Mouse (Mus musculus): Measurements from ENCODE around the gene H3f3b.
"Not testable (repeated sequence)": the region's sequence is repeated elsewhere in the genome, so short reads cannot be mapped to it uniquely, and the experiment has no call there.

H3f3b gene

DNA sequence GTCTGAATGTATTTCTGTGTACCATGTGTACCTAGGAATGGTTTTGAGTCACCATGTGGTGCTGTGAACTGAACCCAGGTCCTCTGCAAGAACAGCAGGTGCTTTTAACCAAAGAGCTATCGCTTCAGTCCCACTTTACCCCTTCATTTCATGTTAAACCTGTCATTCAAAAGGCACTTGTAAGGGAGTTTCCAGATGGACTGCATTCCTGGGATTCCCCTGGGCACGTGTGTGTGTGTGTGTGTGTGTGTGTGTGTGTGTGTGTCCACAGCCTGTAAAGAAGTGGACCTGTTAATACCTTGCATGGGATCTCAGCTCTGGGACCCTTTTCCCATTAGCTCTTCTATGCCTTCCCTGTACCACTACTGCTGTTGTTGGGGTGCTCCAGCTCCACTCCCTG, 21.8 kb upstream of the H3f3b start:
- DNase-seq (ENCODE audit: extremely low spot score) = no peak

DNA sequence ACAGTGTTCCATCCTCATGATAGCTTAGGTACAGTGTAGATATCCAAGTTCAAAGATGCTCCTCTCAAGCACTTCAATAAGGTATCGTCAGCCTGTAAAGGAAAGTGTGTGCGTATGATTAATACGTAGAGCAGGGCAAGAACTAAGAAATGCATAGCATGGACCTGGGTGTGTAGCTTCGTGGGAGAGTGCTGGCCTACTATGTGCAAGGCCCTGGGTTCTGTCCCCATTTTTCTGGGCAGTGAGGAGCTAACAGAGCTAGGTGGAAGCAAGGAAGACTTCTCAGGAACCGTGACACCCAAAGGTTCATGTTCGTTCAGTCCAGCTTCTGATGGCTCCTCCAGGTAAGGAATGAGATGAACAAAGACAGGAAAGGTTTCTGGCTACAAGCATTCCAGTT, 17.4 kb upstream of the H3f3b start:
- no peak for DNase-seq (ENCODE audit: extremely low spot score)

DNA sequence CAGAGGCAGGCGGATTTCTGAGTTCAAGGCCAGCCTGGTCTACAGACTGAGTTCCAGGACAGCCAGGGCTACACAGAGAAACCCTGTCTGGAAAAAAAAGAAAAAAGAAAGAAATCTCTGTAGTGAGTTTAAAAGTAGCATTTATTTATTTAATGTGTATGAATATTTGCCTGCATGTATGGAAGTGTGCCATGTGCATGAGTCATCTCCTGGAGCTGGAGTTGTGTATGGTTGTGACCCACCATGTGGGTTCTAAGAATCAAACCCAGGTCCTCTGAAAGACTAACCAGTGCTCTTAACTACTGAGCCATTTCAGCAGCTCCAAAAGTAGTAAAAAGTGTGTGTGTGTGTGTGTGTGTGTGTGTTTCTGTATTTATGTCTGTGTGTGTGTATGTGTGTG, 15.5 kb upstream of the H3f3b start:
- DNase-seq (ENCODE audit: extremely low spot score) = no peak

DNA sequence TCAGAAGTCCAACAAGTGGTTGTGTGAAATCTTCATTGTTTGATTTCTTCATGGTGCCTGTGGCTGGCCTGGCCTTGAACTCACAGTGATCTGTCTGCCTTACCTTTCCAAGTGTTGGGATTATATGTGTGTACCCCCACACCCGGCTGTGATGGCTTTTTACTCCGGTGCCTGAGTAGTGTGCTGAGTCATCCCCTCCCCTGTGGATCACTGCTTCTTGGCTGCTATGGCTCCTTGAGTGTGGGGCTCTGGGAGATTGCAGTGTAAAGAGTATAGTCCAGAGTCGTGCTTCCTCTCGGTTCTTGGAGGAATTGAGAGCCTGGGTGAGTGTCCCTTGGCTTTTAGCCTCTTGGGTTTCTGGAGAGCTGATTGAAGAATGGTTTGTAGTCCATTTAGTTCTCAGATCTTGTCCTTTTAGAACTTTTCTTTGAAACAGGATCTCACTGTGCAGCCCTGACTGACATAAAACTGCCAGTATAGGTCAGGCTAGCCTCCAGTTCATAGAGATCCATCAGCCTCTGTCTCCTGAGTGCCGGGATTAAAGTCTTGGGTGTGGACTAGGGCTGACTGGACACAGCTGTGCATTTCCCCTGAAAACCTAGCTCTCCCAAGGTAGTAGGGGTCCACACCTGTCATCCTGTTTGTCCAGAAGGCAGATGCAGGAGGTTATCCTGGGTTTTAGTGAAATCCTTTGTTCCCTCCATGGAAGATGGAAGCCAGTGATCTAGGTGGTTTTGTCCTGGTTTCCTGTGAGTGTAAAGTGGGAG, 14.8 kb upstream of the H3f3b start:
- DNase-seq (ENCODE audit: extremely low spot score) = no peak

DNA sequence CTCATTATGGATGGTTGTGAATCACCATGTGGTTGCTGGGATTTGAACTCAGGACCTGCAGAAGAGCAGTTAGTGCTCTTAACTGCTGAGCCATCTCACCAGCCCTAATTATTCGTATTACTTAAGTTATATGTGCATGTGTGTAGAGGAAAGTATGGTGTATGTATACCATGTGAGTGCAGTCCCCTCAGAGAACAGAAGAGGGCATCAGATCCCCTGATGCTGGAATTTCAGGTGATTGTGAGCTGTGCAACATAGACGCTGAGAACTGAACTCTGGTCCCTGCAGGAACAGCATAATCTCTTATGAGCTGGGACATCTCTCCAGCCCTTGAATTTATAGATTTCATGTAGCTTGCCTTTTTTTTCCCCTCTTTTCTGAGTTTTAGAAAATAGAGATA, 14.1 kb upstream of the H3f3b start:
- DNase-seq (ENCODE audit: extremely low spot score) = no peak

DNA sequence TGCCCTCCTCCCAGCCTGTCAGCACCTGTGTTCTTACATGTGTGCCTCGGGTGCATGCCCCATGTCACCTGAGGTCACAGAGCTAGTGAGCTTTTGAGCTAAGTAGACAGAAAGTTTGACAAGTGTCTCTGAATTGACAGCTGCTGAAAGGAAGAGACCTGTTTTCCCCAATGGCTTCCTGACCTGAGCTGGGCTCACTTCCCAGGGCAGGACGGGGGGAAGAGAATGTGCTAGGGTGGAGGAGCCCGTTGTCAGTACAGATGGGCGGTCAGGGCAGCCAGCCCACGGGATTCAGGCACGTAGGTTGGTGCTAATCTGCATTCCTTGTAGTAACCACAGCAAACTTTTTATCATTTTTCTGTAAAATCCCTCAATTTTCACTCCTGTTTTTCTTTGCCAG, 12.8 kb upstream of the H3f3b start:
- no peak for DNase-seq (ENCODE audit: extremely low spot score)

DNA sequence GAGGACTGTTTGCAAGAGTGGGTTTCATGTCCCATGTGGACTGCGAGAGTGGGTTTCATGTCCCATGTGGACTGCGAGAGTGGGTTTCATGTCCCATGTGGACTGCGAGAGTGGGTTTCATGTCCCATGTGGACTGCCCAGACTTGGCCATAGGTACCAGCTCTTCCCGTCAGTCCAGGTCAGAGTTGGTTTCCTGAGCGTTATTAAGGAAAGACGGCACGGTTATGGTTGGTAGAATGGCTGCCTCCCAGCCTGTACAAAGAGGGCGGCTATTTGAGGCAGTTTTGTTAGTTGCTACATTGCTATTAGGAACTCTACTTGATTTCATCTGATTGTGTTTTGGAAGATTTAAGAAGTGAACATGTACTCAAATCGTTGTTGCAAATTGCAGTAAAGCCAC, 10.1 kb upstream of the H3f3b start:
- DNase-seq (ENCODE audit: extremely low spot score) = no peak

DNA sequence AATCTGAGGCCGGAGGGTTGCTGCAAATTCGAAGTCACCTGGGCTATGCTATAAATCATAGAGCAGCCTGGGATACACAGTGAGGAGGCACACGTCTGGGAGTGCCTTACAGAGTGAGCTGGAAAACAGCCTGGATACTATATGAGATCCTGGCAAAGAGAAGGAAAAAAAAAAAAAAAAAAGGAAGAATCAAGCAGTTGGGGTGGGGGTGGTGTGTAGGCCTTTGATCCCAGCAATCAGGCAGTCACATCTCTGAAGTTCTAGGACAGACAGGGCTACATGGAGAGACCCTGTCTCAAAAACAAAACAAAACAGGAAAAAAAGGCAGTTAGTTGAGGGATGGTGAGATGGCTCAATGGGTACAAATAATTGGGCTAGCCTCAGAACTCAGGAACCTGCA, 8.9 kb upstream of the H3f3b start:
- DNase-seq (ENCODE audit: extremely low spot score) = no peak

DNA sequence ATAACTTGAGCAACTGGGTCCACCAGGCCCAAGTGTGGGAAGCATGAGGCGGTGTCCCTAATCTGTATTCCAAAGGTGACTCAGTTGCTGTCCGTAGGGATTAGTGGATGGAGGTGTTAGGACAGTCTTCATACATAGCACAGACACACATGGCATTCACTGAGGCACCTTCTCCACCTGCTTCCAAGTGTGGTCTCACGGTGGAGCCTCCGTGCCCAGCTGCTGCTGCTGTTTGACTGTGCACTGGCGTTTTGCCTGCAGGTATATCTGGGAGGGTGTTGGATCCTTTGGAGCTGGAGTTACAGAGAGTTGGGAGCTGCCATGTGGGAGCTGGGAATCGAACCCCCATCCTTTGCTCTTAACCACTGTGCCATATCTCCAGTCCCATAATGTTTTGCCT, 6.8 kb upstream of the H3f3b start:
- DNase-seq (ENCODE audit: extremely low spot score) = no peak

DNA sequence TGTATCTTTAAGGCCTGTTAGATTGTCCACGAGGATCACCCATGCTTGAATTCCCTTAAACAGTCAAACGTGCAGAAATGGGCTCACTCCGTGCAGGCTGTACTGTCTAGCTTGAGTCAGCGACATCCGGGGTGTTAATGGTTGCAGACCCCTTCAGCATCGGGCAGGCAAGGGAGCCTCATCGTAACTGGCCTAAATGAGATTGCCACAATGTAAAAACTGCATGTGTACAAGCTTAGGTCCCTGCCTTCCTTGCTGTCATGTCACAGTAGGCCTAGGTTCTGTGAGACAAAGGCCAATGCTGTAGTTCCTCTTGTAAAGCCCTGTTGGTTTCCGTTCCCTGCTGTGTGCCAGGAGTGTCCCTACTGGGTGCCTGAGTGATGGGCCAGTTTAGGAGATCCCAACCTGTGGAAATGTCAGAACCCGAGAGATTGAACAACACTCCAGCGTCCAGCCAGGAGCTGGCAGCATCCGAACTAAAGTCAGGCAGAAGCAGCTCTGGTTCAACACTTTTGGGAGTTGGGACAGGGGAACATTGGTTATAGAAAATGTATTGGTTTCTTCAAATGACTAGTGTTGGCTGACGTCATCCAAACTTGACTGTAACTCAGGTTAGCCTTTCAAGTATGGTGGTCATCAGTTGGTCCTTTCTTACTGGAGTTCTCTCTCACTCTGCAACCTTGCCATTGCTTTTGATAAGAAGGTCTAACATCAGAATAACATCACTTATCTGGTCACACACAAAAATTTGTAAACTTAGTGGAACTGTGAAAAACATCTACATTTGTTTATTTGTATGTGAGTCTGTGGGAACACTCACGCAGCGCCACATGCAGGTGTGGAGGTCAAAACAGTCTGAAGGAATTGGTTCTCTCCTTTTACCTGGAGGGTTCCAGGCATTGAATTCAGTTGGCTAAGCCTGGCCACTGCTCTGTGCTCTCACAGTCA, 3.4 kb upstream of the H3f3b start:
- DNase-seq (ENCODE audit: extremely low spot score) = peak; percentile 55

DNA sequence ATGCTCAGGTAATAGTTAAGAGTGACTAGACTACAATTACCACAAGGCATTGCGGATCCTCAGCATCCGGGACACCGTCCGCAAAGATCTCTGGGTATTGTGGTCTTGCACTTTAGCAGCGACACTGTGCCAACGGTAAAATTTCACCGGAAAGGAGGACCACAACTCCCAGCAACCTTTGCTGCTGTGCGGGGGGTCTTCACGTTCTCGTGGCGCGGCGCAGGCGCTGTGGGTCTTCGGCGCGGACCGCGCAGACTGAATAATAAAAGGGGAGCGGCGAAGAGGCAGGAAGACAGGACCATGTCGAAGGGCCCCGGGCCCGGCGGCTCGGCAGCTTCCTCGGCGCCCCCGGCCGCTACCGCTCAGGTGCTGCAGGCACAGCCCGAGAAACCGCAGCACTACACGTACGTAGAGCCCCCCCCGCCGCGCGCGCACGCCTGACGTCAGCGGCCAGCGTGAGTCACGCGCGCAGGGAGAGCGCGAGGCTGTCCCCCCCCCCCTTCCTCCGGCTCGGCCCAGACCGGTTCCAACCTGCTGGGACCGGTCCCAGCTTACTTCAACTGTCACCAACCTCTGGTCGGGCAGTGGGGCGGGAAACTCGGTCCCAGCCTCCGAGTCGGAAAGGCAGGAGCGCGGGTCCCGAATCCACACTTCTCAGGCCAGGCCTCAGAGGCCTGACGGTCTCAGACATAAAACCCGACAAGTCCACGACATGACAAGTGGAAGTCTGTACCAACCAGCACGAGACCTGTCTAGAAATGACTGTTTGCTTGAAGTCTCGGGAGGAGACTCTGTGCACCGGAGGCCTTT, 2.5 kb upstream of the H3f3b start, which contains the start of gene Unk:
TSS of gene Unk (plus strand) at position 235 of the 810 bp plus-strand sequence.
- DNase-seq (ENCODE audit: extremely low spot score) = peak; percentile 98

DNA sequence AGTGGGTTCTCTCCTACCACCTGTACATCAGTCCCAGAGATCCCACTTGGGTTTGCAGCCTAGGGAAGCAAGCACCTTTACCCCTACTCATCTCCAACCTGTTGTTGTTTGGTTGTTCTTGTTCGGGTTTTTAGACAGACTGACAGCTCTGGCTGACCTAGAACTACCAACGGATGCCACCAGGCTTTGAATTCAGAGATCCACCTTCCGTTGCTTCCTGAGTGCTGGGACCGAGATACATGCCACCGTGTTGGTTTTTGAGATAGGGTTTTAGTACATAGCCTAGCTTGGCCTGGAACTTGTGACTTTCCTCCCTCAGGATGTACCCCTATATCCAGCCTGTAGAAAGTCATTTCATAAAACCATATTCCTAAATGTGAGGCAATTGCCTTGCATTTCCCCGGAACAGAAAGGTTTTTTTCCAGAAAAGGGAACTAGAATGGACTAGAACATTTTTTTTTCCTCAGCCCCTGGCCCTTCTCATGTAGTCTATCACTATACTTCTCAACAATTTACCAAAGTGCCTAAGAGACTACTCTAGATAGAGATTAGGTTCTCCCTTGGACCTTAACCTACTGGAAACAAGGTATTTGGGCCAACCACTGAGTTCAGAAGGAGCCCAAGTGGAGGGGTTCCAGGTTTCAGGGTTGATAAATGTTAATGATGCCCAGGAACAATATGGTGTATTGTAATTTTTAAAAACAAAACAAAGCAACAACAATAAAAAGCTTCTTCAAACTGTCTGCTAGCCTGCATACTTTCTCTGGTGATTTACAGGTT, 1.5 kb upstream of the H3f3b start:
- DNase-seq (ENCODE audit: extremely low spot score) = no peak

DNA sequence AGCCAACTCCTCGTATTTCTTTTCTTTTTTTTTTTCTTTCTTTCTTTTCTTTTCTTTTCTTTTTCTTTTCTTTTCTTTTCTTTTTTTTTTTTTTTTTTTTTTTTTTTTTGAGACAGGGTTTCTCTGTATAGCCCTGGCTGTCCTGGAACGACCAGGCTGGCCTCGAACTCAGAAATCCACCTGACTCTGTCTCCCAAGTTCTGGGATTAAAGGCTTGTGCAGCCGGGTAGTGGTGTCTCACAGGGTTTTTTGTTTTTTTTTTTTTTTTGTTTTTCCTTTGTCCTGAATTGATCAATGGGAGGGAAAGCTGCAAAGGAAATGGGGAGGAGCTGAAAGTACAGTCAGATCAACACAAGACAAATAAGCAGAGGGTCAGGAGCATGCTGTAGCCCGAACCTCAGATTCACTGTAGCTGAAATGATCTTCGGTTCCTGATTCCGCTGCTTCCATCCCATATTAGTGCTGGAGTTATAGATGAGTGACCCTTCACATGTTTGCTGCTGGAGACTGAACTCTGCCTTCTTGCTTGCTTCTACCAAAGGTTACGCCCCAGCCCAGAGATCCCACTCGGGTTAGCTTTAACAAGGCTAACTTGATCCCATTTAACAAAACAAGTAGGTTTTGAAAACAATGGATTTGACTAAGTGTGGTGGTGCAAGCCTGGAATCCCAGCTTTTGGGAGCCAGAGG, 559 bp upstream of the H3f3b start:
- DNase-seq (ENCODE audit: extremely low spot score) = no peak

DNA sequence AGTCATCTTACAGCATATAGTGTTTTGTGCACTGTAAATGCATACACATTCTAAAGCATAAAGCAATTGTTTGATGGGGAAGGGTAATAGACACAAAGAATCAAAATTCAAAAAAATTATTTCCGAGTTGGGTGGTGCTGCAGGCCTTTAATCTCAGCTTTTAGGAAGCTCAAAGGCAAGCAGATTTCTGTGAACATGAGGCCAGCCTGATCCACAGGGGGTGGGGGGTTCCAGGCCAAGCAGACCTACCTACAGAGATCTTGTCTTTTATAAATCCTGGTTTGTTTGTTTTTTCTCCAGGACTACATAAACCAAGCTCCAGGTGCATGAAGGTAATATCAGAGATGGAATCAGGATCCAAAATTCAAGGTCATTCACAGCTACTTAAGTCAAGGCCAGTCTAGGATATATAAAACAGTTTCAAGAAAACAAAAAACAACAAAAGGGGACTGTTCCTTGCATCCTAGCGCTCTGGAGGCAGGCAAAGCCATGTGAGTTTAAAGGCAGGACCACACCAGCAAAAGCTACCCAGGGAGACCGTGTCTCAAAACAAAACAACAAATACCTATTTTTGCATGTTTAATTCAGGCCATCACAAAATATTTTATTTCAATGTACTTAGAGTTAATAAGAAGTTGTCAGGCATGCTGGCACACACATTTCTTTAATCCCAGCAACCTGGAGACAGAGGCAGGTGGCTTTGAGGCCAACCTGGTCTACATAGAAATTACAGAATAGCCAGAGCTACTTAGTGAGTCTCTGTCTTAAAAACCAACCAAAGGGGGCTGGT, 2.5 kb downstream of the H3f3b start:
- no peak for DNase-seq (ENCODE audit: extremely low spot score)

DNA sequence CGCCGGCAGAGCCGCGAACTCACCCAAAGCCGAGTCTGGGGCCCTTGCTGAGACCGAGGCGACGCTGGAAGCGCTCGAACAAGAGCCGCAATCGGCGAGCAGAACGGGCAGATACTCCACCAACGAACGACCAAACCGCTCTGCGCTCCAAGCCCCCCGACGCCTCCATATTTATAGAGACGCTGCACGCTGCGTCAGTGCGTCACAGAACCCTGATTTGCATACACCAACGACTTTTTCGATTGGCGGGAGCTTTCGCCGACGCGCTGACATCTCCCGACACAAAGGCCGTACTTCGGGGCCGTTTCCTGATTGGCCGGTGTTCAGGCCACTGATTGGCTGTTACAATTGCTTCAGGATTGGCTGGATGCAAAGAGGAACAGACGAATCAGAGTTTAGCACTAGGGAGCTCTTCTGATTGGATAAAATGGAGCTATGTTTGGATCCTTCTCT, 3.4 kb downstream of the H3f3b start:
- peak; percentile 99 for DNase-seq (ENCODE audit: extremely low spot score)

DNA sequence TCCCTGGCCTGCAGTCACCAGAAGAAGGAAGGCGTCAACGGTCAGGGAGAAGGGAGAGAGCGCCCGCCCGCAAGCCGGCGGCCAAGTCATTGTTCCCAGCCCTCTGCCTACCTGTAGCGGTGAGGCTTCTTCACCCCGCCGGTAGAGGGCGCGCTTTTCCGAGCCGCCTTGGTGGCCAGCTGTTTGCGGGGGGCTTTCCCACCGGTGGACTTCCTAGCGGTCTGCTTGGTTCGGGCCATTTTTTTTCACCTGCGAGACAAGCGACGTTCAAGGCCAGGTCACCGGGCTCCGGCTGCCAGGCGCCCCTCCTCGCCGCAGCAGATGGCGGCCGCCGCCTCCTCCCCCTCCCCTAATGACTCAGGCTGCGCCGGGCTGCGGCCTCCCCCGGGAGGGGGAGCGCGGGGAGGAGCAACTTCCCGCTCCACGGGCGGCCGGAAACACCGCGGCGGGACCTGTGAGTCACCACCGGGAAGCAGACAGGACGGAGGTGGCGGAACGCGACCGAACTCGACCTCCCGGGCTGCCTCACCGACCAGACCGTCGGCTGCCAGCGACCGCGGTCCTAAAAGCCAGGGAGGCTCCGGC, 3.9 kb downstream of the H3f3b start:
- DNase-seq (ENCODE audit: extremely low spot score) = no peak

DNA sequence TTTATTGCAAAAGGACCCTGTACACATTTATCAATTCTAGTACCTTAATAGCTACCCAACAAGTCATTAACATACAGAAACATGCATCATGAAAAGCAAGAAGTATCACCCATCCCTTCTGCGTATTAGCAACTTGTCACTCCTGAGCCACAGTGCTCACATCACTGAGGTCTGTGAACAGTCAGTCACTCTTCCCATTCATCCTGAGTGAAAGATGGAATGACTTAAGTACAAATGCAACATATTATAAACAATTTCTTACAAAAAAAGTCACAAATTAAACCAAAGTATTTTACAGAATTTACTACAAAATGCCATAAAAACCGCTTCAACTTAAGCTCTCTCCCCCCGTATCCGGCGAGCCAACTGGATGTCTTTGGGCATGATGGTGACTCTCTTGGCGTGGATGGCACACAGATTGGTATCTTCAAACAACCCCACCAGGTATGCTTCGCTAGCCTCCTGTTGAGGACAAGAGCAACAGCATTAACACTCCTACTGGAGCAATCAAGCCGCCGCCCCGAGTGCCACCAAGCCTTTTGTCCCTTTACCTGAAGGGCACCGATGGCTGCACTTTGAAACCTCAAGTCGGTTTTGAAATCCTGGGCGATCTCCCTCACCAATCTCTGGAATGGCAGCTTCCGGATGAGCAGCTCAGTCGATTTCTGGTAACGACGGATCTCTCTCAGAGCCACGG, 4.5 kb downstream of the H3f3b start:
- not testable (repeated sequence) for DNase-seq (ENCODE audit: extremely low spot score)

DNA sequence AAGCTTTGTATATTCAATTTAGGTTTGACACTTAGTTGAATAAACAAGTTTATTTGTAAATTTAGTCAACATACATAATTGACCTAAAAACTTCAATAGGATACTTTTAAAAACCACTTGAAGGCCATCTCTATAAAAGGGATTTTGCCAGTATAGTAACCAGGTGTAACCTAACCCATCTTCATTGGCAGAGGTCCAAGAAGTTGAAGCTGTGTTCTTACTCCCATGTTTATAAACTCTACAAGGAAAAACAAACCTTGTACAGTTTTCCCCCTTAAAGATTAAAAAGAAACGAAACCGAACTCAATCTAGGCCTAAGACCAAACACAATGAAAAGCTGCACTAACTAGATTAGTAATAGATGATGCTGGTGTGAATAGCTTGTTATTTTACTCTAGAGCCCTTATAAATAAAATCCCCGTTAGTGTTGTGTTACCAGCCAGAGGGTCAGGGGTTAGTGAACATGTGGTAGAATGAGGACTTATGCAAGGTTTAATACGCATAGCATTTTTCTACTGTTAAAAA, 5.4 kb downstream of the H3f3b start:
- no peak for DNase-seq (ENCODE audit: extremely low spot score)

All from embryo, embryonic 9.5 days (tissue).